Mouse (Mus musculus) thymus, postnatal 25 days (tissue): ENCODE results near the gene Plekhd1.
A peak's percentile ranks its signal among the peaks of the same experiment; 100 is the strongest.

ENCODE experiments used
- DNase-seq: peaks from one replicate; pipeline ENCODE4 v3.0.0; 2022

The Plekhd1 gene

DNA sequence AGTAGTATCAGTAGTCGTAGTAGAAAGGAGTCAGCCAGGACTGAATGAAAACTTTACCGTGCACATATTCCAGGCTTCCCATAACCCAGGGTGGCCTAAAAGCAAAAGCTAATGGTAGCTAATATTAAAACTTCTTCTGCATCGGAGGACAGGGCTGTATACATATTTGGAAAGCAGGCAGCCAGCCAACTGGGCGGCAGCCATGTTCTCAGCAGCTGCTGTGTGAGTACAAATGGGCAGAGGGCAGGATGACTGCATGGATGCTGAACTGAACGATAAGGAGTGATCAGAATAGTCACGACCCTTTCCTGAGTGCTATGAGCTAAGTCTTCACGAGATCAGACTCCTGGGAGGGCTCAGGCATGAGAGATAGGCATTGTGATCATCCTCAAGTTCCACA is 8.9 kb downstream of the Plekhd1 start:
- DNase-seq = no peak

DNA sequence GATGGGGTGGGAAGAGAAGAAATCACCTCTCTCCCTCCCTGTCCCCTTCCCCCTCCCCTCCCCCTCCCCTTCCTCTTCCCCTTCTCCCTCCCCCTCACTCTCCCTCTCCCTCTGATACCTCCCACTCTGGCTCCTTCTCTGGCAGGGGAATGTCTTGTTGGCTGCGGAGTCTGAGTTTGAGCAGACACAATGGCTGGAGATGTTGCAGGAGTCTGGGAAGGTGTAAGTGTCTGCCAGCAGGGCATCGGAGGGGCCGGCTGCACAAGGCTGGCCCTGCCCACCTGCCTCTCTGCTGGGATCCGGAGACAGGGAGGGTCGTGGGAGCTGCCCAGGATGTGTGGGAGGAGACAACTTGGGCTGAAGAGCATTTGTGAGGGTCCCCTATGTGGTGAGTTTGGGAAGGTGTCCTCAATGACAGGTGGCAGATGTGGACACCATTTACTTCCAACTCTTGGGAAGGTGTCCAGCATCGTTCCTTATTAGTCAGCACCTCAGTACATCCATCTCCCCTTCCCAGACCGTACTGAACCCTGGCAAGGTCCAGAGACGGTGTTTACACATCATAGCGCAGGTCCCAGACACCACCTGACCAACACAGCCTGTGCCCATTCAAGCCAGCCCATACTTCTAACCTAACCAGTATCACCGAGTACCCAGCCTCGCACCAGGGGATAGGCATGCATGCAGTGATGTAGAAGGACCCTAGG is 14.0 kb downstream of the Plekhd1 start:
- DNase-seq = no peak

DNA sequence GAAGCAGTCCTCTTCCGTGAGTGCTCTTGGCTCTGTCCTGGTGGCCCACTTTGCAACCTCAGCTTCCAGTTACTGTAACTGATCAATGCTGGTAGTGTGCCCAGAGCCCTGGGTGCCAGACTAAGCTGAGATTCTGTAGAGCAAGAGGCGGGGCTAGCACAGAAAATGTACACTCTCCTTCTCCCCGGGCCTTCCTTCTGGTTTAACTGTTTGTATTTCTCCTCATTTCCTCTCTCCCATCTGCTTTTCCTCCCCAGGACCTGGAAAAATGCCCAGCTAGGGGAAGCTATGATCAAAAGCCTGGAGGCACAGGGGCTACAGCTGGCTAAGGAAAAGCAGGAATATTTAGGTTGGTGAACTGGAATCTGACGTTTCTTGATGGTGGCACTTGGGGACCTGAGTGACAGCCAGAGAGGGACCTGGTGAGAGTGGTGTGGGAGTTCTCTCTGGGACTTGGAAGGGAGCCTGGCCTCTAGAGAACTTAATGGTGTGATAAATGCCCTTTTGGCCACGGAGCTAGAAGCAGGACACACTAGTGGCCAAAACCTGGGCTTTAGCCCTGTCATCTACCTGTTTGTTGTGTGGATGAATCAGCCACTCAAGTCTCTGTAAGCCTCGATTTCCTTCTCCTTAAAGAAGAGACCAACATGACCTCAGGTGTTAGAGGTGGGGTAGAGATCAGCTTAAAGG is 14.7 kb downstream of the Plekhd1 start:
- no peak for DNase-seq

DNA sequence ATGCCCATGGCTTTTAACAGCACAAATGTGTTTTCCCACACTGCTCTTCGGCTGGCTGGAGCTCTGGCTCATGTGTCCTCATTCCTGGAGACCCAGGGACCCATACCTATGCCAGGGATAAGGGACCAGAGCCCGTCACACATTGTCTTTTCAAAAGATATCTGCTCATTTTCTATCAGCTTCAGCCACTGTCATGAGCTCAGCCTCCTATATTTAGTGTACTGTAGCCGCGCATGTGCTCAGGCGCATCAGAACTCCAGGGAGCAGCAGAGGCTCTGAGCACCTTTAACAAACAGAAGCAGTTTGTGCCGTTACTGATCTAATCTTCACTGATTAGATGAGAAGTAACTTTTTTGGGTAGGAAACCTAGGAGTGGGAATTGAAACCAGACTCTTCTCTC is 23.5 kb downstream of the Plekhd1 start:
- DNase-seq = no peak

DNA sequence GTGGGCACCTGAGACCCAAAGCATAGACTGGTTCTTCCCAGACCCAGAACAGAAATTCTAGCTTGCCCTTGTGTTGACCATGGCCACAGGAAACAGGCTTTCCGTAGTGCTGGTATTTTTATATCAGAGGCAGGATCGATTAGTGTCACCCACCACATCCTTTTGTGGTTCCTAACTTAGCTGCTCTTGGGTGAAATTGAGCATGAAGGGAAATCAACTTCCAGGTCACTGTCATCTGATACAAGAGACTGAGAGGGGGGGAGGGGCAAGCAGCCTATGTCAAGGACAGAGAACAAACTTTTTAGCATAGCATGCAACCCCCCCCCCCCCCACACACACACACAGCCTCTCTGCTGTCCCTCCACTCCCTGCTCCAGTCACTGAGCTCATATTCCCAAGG is 26.8 kb downstream of the Plekhd1 start:
- no peak for DNase-seq

DNA sequence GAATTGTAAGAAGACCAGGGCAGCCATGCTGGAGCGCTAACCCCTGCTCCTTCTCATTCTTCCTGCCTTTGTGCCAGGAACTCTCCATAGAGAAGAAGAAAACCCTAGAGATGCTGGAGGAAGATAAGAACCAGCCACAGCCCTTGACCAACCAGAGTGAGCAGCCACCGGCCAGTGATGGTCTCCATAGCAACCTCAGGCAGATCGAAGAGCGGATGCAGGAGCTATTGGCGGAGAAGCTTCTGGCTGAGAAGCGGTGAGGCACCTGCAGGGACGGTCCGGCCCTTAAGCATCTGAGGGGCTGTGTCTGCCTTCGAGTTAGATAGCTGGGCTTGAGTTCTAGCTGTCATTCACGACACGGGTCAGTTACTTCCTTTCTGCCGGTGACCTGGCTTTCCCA is 28.1 kb downstream of the Plekhd1 start:
- DNase-seq = no peak

DNA sequence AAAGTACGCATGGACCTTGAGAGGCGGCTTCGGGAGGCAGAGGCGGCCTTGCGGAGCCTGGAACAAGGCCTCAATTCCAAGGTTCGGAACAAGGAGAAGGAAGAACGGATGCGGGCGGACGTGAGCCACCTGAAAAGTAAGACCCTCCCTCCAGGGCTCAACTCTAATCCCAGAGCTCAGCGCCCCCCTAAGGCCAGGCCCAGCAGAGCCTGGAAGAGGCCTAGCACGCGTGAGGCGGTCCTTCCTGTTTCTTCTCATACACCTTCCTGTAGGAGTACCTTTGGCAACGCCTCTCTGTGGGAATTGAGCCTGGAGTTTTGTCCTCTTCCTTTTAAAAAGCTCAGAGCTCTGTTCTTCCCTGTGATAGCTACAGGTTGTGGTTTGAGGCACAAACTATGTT is 29.1 kb downstream of the Plekhd1 start:
- no peak for DNase-seq

DNA sequence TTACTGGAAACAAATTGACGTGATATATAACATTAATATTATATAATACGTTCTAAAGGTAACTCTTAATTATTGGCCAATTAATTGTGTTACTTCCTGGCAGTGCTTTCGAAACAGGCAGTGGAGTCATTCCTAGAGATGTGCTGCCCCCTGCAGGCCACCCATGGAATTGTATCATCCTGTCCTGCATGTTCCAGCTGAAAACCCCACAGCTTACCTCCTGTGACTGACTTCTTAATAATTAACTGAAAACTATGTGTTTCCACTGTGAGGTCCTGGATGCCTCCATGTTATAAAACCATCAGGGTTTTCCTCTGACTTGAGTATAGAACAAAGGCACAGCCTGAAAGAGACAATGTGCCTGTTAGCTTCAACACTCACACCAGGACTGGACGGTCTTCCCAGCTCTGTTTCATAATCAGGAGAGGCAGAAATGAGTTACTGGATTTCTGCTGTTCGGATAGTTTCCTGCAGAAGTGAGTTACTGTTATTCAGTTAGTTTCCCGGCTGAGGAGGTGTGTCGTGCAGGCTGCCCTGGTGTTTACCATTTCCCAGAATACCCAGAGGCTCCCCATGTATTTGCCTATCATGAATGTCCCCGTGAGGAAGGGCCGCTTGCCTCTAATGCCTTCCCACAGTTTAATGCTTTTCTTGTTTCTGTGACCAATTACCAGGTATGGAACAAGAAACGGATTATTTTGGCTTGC is 32.6 kb downstream of the Plekhd1 start:
- DNase-seq = peak; percentile 78

DNA sequence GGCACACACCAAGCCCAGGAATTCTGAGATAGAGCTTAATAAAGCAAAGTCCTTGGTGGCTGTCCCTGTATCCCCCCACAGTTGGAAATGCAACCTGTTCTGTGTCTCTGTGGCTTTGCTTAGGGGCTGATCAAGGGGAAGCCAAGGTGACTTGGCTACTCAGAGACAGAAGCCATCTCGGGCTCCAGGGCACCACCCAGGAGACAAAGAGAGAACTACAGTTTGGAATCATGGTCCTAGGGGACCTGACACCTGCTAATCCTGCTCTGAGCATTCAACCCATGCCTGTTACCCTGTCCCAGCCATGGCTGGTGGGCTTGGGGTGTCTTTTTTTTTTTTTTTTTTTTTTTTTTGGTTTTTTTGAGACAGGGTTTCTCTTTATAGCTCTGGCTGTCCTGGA is 35.8 kb downstream of the Plekhd1 start:
- DNase-seq = peak; percentile 30

DNA sequence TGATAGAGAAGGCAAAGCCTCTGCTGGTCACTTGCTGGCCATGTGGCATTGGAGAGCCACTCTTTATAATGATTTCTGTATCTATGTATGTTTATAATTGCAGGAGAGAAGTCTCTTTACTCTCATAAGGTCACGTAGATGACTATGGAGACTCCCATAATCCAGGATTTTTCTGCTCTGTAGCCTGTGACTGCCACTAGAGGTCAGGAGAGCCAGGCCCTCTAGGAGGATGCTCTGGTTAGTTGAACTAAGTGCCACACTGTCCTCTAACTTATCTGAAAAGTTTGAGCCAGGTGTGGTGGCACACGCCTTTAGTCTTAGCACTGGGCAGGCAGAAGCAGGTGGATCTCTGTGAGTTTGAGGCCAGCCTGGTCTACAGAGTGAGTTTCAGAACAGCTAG is 36.4 kb downstream of the Plekhd1 start:
- DNase-seq = no peak

DNA sequence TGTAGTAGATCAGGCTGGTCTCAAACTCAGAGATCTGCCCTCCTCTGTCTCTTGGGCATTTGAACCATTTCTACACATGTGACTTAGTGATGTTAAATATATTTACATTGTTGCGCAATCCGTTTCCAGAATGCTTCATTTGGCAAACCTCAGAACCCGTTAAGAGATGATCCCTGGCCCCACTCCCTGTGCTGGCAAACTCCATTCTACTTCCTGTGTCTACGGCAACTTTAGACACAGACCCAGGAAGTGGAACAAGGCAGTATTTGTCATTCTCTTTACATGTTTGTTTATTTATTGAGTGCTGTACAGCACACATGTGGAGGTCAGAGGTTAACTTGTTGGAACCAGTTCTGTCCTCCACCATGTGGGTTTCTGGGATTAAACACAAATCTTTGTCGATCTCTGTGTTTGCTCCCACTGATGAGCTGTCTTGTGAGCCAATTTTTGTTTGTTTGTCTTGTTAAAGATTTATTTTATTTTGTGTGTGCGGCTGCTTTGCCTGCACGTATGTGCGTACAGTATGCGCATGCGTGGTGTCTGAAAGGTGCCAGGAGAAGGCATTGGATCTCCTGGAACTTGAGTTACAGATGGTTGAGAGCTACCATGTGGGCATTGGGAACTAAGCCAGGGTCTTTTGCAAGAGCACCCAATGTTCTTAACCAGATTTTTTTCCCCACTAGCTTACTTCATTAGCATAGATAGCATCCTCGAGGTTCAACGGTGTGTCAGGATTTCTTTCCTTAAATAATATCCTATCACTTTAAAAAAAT is 37.6 kb downstream of the Plekhd1 start:
- no peak for DNase-seq

DNA sequence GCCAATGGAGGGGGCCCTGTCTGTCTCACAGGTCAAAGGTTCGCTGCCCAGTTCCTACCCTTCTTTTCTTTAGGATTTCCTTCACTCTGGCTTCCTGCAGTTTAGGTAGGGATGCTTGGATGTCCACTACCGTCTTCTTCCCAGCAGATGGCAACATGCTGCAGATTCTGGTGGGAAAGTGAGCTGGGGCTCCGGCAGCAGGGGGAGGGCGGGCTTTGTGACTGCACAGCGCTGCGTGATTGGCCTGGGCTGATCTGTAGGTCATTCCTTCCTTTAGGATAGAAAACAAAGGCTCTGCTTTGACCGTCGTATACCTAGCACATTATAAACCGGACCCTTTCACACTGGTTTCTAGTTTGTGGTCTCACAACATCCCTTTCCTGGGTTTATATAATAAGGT is 38.2 kb downstream of the Plekhd1 start:
- DNase-seq = peak; percentile 33

DNA sequence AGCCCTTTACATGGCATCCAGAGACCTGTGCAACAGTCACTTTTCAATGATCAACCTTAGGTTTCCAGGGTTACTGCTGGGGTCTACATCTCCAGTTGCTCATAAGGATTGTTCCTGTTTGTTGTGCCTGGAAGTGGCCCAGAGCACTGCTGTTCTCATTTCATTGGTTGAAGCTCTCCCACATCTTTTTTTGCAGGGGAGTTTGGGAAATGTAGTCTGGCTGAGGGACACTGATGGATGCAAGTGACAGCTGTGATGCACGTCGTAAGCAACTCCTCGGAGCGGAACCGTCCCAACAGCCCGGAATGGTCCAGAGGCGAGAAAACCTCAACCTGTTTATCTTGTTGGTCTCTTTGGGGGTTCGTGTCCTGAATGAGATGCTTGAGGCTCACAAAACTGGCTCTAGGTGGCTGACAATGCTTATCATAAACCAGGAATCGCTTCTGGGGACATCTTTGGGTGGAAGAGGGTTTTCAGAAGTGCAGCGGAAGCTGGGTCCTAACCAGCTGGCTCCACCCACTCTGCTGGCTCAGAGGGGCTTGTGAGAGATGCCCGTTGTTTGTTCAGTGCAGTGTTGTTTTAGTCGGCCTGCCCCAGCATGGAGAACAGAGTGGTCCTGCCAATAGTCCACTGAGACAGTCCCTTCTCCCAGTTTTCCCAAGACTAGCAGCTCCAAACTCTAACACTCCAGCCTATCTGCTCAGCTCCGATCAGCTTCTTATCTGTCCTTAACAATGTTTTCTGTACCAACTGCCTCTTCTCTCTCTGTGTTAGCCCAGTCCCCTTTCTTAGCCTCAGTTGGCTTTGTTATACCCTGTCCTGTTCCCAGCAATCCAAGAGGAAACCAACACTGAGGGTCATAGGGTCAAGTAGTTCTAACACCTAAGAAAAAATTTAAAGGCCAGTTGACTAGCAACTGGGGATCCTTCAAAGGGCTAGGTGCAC is 42.4 kb downstream of the Plekhd1 start:
- DNase-seq = peak; percentile 47

DNA sequence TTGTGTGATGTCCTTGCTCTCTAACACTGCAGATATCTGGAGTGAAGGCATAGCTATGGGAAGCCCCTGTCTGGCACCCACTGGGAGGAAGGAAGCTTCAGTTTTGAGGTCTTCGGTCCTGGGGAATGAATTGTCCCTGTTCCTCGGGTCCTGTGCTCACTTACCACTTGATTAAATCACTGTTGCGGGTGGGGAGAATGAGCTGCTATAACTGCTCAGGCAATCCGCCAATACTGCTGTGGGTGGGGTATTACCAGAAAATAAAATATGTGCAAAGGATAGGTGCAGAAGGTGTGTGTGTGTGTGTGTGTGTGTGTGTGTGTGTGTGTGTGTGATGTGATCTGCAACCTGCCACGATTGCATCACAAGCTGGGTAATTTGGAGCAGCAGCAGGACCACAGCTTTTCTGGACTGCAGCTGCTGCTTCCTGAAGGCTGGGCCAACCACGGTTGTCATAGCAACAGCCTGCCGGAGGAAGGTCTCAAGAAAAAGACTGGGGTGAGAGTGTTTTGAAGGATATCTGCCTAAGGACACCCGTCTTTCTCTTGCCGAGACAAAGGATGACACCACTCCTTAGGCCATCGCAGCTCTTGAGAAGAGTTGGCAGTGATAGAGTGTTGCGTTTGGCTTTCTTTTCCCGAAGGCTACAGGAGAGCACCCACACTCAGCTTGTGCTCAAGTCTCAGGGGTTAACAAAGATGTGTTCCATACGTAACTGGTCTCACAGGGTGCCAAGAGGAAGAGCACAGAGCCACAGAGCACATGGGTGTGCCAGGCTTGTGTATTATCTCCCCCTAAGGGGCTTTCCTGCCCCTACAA is 44.3 kb downstream of the Plekhd1 start:
- peak; percentile 62 for DNase-seq

DNA sequence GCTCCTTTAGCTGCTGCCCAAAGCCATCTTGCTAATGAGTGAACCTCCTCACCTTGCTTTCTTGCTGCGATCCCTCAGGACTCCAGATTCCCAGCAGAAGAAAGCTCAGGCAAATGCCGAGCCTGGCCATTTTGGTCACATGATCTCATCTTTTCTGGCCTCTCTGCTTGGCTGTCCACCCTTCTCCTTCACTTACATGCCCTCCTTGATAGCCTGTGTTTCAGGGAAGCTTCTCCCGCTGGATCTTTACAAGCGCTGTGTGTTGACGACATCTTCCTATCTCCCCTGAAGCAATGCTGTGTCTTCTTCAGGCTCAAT is 44.9 kb downstream of the Plekhd1 start:
- DNase-seq = peak; percentile 7

DNA sequence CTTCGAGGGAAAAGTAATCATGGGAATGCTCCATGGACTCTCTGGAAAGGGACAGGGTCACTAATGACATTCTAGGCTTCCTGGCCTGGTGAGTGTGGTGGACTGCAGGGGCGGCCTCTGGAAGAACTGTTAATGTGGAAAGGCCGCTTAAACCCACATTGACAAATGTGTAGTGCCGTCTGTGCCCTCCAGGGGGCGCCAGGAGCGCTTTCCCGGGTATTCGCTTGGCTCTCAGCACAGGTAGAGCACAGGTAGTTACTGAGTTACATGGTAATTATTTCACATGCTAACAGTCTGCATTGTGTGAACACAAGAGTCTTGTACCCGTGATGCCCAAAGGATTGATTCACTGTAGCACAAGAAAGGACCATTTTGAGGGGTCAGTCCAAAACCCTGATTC is 47.1 kb downstream of the Plekhd1 start:
- peak; percentile 55 for DNase-seq

DNA sequence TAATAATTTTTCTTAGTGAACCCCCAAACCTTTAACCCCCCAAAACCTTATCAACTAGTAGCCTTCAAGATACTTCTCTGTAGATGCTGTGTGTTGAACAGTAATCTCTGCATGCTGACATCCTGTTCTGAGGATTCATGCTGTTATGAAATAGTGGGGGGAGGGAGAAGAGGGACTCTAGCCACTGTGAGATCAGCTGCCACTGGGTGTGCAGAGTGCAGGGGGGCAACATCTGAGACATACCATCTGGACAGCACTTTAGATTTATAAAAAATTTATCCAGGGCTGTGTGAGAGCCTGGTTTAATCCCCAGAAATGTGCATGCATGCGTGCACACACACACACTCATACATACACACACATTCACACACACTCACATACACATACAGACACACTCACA is 52.2 kb downstream of the Plekhd1 start:
- no peak for DNase-seq

DNA sequence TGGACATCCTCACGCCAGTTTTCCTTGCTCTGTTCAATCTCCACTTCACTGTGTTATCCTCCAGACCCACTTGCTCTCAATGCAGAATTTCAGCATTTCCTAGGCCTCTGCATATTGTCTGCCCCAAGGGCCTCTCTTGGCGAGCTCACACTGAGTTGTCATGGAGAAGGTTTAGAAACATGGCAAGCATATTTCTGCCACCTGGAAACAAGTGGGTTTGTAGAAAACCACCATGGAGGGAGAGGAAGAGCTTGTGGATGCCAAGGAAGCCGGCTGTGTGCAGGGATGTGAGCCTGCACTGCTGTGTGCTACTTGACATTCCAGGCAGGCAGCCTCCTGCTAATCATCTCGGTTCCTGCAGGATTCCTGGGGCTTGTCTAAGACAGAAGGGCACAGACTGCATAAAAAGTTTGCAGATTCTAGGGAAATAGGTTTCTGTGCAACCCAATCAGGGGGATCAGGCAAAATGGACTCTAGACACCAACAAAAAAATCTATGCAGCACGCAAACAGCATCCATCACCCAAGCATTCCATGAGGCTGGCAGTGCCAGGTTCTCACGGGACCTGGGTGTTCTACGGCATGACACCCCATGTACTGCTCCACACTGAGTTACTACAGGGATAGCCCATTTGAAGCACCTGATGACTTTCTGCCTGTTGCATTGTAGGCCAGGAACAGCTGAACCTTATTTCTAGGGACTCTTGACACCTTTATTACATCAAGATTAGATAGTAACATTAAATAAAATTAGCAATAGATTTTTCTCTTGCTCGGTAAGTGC is 53.8 kb downstream of the Plekhd1 start:
- DNase-seq = no peak

DNA sequence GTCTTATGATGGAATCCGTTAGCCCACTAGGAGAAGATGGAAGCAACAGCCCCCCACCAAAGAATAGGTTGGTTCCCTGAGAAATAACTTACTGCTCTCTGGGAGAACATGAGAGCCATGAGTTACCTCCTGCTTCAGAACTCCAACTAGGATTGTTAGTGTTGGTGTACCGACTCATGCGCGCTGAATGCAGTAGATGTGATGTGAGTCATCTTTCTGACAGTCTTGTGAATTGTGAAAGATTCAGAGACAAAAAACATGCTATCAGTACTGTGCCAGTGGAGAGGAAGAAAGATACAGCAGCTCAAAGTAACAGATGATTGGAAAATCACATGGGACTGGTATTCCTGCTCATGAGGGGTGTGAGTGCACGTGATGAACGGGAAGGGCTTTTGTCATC is 59.2 kb downstream of the Plekhd1 start:
- no peak for DNase-seq

DNA sequence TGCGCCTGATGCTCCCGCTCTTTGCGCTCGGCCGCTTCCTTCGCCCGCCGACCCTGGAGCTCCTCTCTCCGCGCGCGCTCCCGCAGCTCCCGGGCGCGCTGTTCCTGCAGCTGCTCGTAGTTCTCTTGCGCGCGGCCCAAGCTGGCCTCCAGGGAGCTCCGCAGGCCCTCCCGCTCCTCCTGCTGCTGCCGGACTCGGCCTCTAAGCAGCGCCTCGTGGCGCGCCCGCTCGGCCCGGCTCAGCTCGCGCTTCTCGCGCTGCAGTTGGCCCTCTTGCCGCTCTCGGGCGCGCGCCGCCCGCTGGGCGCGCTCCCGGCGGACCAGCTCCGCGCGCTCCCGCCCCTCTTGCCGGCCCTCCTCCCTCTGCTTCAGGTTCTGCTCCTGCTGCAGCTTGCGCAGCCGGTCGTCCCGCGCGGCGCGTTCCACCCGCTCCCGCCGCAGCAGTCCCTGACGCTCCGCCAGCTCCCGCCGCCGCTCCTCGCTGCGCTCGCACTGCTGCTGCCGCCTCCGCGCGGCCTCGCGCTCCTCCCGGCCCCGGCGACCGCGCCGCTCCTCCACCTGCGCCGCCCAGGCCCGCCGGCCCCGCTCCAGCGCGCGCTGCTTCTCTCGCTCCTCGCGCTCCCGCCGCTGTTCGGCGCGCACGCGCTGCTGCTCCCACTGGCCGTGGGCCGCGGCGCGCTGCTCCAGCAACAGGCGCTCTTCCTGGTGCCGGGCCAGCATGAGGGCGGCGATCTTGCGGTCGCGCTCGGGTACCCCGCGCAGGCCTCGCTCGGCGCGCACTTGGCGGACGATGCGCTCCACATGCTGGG is 65.6 kb downstream of the Plekhd1 start:
- peak; percentile 66 for DNase-seq
